Mouse (Mus musculus): Measurements from ENCODE around the gene Elmo1.

Gene Elmo1

GRCm38 (mm10) chr13:20123975-20124374 lies 33.6 kb downstream of the Elmo1 start:
- no peak for DNase-seq

GRCm38 (mm10) chr13:20124965-20125364 lies 34.6 kb downstream of the Elmo1 start:
- no peak for DNase-seq

GRCm38 (mm10) chr13:20125845-20126244 lies 35.4 kb downstream of the Elmo1 start:
- no peak for DNase-seq

- no peak for DNase-seq
These were observed 37.2 kb downstream of the Elmo1 start for GRCm38 (mm10) chr13:20127553-20127952.

GRCm38 (mm10) chr13:20128097-20128496 lies 37.7 kb downstream of the Elmo1 start:
- DNase-seq, result no peak

GRCm38 (mm10) chr13:20130731-20131130 lies 40.3 kb downstream of the Elmo1 start:
- DNase-seq, result no peak

GRCm38 (mm10) chr13:20131322-20131997 lies 41.1 kb downstream of the Elmo1 start:
- DNase-seq, result no peak

GRCm38 (mm10) chr13:20131998-20132371 lies 41.6 kb downstream of the Elmo1 start:
- DNase-seq, result no peak

GRCm38 (mm10) chr13:20133602-20134394 lies 43.4 kb downstream of the Elmo1 start:
- DNase-seq, result peak; percentile 63

GRCm38 (mm10) chr13:20134395-20135225 lies 44.2 kb downstream of the Elmo1 start:
- DNase-seq, result peak; percentile 27

GRCm38 (mm10) chr13:20136753-20137152 lies 46.4 kb downstream of the Elmo1 start:
- DNase-seq, result no peak

GRCm38 (mm10) chr13:20138466-20138865 lies 48.1 kb downstream of the Elmo1 start:
- peak; percentile 28 for DNase-seq

- no peak for DNase-seq
These were observed 48.7 kb downstream of the Elmo1 start for GRCm38 (mm10) chr13:20139060-20139459.

GRCm38 (mm10) chr13:20139825-20140665 lies 49.6 kb downstream of the Elmo1 start:
- DNase-seq, result no peak

GRCm38 (mm10) chr13:20142637-20143036 lies 52.2 kb downstream of the Elmo1 start:
- no peak for DNase-seq

GRCm38 (mm10) chr13:20146848-20147247 lies 56.5 kb downstream of the Elmo1 start:
- DNase-seq, result no peak

- DNase-seq, result peak; percentile 21
These were observed 57.3 kb downstream of the Elmo1 start for GRCm38 (mm10) chr13:20147736-20148135.

GRCm38 (mm10) chr13:20150130-20150835 lies 59.9 kb downstream of the Elmo1 start:
- no peak for DNase-seq

GRCm38 (mm10) chr13:20151302-20151978 lies 61.0 kb downstream of the Elmo1 start:
- DNase-seq, result no peak

- no peak for DNase-seq
These were observed 66.7 kb downstream of the Elmo1 start for GRCm38 (mm10) chr13:20157059-20157458.

- no peak for DNase-seq
These were observed 67.1 kb downstream of the Elmo1 start for GRCm38 (mm10) chr13:20157529-20157928.
